Mouse (Mus musculus): ENCODE measurements around the gene Olfr1280.
"Not testable (repeated sequence)": the region's sequence is repeated elsewhere in the genome, so short reads cannot be mapped to it uniquely, and the experiment has no call there.

The Olfr1280 gene

DNA sequence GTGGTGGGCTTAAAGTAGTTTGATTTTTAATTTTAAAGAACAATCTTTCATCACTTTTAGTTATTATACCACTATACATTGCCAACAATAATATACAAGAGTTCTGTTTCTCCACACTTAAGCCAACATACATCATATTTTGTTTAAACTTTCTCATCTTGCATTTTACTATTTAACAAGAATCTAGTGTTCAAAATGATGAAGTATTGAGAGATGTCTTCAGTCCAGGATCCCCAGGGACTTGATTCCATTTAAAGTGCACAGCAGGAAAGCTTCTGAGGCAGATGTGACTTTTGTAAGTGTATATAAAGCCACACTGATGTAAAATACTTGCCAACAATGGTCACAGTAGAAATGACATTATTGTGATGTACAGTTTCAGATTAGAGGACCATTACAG lies at the start of gene Olfr1280:
Olfr1280 (plus strand) TSS at position 301 of the 400 bp plus-strand sequence.
- DNase-seq (ENCODE audit: low spot score): no peak

DNA sequence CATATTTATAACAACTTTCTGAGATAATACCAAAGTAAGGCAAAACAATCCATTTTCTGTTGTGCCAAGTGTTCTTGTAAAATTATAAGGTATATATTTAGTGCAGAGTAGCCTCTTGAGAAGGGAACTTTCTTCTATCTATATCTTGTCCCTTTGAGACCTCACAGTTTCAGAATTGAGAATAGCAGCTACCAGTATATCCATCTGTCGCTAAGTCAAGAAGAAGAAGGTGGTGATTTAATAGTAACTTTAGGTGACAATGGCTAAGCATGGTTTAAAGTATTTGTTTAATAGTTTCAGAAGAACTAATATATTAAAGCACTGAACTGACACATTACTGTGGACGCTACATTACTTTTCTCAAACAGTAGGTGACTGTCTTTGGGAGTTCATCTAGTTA lies 39.8 kb upstream of the Olfr1280 start, which contains the start of gene Olfr1277:
Olfr1277 (minus strand) TSS at position 101 of the 400 bp plus-strand sequence.
- DNase-seq (ENCODE audit: low spot score): no peak

DNA sequence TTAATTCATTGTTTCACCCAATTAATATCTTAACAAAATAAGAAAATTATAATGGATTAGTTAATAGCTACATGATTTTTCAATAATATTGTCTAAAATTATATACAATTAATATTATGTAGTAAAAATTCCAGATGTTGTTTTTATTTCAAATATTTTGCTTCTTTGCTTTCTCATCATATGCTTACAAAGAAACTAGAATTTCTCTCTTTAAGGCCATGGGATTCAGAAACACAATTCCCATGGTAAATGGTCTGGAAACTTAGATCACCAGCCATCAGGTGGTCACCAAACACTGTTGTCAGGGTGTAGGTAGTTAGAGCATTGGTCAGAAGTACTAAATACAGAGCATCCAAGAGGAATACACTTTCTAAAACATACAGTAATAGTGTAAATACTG lies 24.0 kb upstream of the Olfr1280 start, which contains the start of gene Olfr1278:
Olfr1278 (plus strand) TSS at position 301 of the 400 bp plus-strand sequence.
- no peak for DNase-seq (ENCODE audit: low spot score)

DNA sequence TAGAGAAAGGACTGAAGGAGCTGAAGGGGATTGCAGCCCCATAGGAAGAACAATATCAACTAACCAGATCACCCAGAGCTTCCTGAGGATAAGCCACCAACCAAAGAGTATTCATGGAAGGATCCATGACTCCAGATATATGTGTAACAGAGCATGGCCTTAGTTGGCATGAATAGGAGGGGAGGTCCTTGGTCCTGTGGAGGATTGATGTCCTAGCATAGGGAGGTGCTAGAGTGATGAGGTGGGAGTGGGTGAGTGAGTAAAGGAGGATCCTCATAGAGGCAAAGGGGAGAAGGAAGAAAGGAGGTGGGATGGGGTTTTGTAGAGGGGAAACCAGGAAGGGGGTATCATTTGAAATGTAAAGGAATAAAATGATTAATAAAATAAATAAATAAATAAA lies 15.3 kb upstream of the Olfr1280 start:
- DNase-seq (ENCODE audit: low spot score): no peak

DNA sequence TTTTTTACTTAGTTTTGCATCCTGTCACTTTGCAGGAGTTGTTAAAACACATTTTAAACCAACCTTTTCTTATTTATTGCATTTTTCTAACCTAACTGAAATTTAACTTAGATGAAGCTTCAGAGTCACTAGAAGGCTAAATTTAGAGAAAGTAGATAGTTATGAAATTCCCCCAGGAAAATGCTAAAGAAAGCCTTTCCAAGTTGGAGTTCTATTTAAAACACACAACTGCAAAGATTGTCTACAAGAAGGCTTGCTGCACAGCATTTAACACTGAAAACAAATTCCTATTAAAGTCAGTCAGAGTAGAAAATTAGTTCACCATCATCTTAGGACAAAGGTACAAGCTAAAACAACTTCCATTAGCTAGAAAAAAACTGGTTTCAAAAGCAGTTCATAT lies 13.4 kb upstream of the Olfr1280 start, which contains the start of gene Olfr1279:
Olfr1279 (plus strand) TSS at position 262 of the 400 bp plus-strand sequence.
- no peak for DNase-seq (ENCODE audit: low spot score)

DNA sequence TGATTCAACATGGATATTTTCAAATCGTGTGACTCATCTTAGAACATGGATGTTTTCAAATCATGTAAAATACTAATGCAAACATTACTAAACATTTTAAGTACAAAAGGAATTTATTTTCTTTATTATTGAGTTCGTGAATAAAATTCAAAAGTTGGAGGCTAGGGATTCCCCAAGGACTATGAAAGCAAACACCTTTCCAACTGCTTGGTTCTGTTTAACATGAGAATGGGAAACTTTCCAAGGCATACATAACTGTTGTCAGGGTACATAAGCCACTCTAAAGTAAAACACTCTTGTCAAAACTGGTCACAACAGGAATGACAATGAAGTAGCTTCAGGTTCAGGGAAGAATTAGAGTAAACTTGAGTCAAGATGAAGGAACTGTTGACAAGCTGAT lies 12.4 kb downstream of the Olfr1280 start, which contains the start of gene Olfr1281:
Olfr1281 (plus strand) TSS at position 301 of the 400 bp plus-strand sequence.
- DNase-seq (ENCODE audit: low spot score): no peak

DNA sequence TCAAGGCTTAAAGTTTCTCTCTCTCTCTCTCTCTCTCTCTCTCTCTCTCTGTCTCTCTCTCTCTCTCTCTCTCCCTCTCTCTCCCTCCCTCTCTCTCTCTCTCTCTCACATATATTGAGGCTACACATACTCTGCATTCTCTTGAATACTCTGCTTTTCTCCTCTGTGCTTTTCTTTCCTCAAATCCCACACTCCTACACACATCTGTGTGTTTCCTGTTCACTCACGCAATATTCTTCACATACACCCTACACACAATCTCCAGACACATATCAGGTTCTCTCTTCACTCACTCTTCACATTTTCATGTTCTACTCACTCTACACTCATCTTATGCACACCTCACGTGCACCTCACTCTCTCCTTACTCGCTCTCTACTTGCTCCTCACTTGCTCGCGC lies 19.9 kb downstream of the Olfr1280 start:
- DNase-seq (ENCODE audit: low spot score): not testable (repeated sequence)

DNA sequence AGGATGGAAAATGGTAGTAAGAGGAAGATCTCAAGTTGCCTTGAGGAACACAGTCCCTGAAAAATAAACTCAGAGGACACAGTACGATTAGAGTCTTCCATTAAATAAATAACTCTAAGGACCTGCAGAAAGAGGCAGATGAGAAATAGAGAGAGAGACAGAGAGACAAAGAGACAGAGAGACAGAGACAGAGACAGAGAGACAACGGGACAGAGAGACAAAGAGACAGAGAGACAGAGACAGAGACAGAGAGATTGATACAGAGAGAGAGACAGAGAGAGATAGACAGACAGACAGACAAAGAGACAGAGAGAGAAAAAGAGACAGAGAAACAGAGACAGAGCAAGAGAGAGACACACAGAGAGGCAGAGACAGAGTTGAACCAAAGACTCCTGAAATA lies 22.2 kb downstream of the Olfr1280 start, which contains the start of gene Olfr1282:
Olfr1282 (minus strand) TSS at position 101 of the 400 bp plus-strand sequence.
- no peak for DNase-seq (ENCODE audit: low spot score)

DNA sequence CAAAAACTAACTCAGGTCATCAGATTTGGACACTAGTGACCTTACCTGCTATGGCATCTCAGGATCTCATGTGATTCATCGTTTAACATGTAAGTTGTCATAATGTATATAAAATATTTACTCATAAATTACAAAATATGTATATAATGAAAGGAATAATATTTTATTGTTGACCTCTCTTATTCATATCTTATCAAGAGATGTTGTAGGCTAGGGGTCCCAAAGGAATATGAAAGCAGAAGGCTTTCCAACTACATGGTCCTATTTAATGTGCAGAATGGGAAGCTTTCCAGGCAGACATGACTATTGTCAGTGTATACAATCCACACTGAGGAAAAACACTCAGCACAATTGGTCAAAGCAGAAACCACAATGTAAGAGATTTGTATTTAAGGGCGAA lies 52.7 kb downstream of the Olfr1280 start, which contains the start of gene Olfr1283:
Olfr1283 (plus strand) TSS at position 301 of the 400 bp plus-strand sequence.
- DNase-seq (ENCODE audit: low spot score): no peak

DNA sequence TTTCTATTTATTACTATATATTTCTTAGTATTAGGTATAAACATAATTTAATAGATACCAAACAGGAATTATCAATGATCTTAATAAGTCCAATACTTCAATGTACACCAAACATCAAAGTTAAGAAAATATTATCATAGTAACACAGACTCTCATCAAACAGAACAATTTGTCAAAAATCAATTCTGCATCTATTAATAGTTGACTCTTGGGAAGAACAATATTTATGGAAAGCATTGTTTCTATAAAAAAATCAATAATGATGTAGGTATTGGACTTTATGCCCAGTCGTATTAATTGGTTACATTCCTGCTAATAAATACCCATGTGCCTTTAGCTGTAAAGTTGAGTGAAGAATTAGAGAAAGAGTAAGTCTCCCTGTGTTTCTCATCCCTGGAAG lies 61.4 kb downstream of the Olfr1280 start, which contains the start of gene Olfr1284:
Olfr1284 (plus strand) TSS at position 301 of the 400 bp plus-strand sequence.
- no peak for DNase-seq (ENCODE audit: low spot score)
